Mouse (Mus musculus): Measurements from ENCODE around the gene Acot4.
"Not testable (repeated sequence)": the region's sequence is repeated elsewhere in the genome, so short reads cannot be mapped to it uniquely, and the experiment has no call there.

DNA sequence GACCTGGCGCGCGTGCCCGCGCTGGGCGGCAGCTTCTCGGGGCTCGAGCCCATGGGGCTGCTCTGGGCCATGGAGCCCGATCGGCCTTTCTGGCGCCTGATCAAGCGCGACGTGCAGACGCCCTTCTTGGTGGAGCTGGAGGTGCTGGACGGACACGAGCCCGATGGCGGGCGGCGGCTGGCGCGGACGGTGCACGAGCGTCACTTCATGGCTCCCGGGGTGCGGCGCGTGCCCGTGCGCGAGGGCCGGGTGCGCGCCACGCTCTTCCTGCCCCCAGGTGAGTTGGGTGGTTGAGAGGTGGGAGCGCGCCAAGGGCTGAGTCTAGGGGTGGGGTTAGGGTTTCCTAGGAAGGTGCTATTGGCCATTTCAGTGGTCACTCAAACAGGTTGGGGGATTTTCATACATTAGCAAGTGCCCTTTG lies 522 bp downstream of the Acot4 start, which contains the start of gene Gm49366:
- not testable (repeated sequence) for TF ChIP-seq CTCF (IDR thresholded peaks at IDR 0.05; ENCODE audit: borderline replicate concordance, insufficient read depth, low read length); POLR2A (IDR thresholded peaks at IDR 0.05; ENCODE audit: low read depth, low read length)

Measured in embryonic fibroblast, embryonic 13.5 days (primary cell).